In genomic region chr3:65277777-65278176, GRCm38 (mm10) we compare ENCODE assay signal across 13 mouse cellular contexts.
"Had no signal": no experiment of that assay in that cellular context is flagged by ENCODE, and none has a peak within 500 bp of the region (broad histone marks: within the 10 kb centered on the region; RNA-seq: fewer than 3 reads in every experiment).

No protein-coding gene starts in this region.

- H3K9me3 ChIP-seq: liver, embryonic 13.5 days had no signal

- H3K36me3 ChIP-seq: liver, embryonic 13.5 days had no signal

- H3K4me1 ChIP-seq: liver, embryonic 13.5 days had no signal

- H3K4me2 ChIP-seq: liver, embryonic 13.5 days; midbrain, embryonic 11.5 days had no signal

- H3K4me3 ChIP-seq: left cerebral cortex, adult 2 months; liver, embryonic 13.5 days had no signal

- DNase-seq: kidney, postnatal 14 days; kidney, postnatal 4 days; layer of hippocampus, adult 9-11 months; layer of hippocampus, postnatal 36 days; liver, embryonic 13.5 days; lung, adult 2 months; lung, postnatal 14 days; lung, postnatal 4 days; midbrain, embryonic 14.5 days; thymus, adult 18-20 months; thymus, postnatal 36 days had no signal

- H3K27me3 ChIP-seq: liver, embryonic 13.5 days had no signal

- H3K27ac ChIP-seq: left cerebral cortex, adult 2 months; liver, embryonic 13.5 days had no signal

- H3K9ac ChIP-seq: liver, embryonic 13.5 days had no signal
